Mouse (Mus musculus): Measurements from ENCODE around the gene Gm11639. TPM values are rescaled to one million over a fixed set of nuclear protein-coding genes. Genes with fewer than 3 reads are reported as not detected.

Gm11639 gene
- not detected in 2 replicates for polyA plus RNA-seq (2012; rRNA removed)

GRCm38 (mm10) chr11:104685548-104685947, at the start of gene Gm11639:
Gm11639 (plus strand) TSS chr11:104685707.
- Histone ChIP-seq H3K4me1 (ENCODE audit: control insufficient read depth, insufficient read depth, insufficient read length, low read length) (no peaks in the 10 kb centered on the region), H3K27me3 (ENCODE audit: control insufficient read depth, insufficient read depth, low read length) (no peaks in the 10 kb centered on the region), H3K36me3 (ENCODE audit: control insufficient read depth, insufficient read depth, low read length) (no peaks in the 10 kb centered on the region), H3K27ac (ENCODE audit: insufficient read depth, low read depth, low read length) (no peak within 1 kb of the TSS), H3K4me3 (ENCODE audit: low read depth, low read length) (no peak within 1 kb of the TSS)
- TF ChIP-seq CTCF (IDR thresholded peaks at IDR 0.05; ENCODE audit: extremely low read depth, insufficient read length, insufficient replicate concordance, low read depth, low read length) (no peak), POLR2A (IDR thresholded peaks at IDR 0.05; ENCODE audit: low read depth, low read length) (no peak)
- WGBS = 32% methylated on average over 23 of the region's 23 CpGs

GRCm38 (mm10) chr11:104637010-104637409, 48.5 kb upstream of the Gm11639 start:
- TF ChIP-seq POLR2A (IDR thresholded peaks at IDR 0.05; ENCODE audit: low read depth, low read length) (no peak), CTCF (IDR thresholded peaks at IDR 0.05; ENCODE audit: extremely low read depth, insufficient read length, insufficient replicate concordance, low read depth, low read length) (no peak)
- H3K4me1 ChIP-seq (ENCODE audit: control insufficient read depth, insufficient read depth, insufficient read length, low read length) = no peaks in the 10 kb centered on the region
- no peak overlapping the region for H3K4me3 ChIP-seq (ENCODE audit: low read depth, low read length)
- 80% methylated on average over 14 of the region's 14 CpGs for WGBS
- no peaks in the 10 kb centered on the region; the same call in 1 of the 2 replicates for H3K36me3 ChIP-seq (ENCODE audit: control insufficient read depth, insufficient read depth, low read length)
- no peaks in the 10 kb centered on the region for H3K27me3 ChIP-seq (ENCODE audit: control insufficient read depth, insufficient read depth, low read length)
- no peak overlapping the region for H3K27ac ChIP-seq (ENCODE audit: insufficient read depth, low read depth, low read length)

DNA sequence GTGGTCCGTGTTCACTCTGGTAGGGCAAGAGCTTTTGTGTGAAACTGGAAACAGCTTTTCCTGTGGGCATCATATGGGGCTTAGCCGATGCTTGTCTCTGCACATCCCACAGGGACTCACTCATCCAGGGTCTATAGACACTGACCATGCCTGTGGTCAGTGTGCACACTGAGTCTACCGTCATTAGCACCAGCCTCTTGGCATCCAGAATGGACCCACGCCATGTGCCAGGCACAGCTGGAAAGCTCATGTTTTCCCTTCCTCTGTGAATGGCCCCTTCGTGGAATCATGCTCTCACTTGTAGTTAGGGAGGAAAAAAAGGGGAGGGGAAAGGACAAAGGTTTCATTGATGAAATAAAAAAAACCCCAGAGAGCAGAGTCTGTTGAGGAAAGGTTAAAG, 47.5 kb upstream of the Gm11639 start:
- TF ChIP-seq CTCF (IDR thresholded peaks at IDR 0.05; ENCODE audit: extremely low read depth, insufficient read length, insufficient replicate concordance, low read depth, low read length) = no peak
- WGBS = 72% methylated on average over 5 of the region's 5 CpGs
- Histone ChIP-seq H3K4me3 (ENCODE audit: low read depth, low read length) (no peak overlapping the region), H3K36me3 (ENCODE audit: control insufficient read depth, insufficient read depth, low read length) (no peaks in the 10 kb centered on the region; the same call in 1 of the 2 replicates), H3K27me3 (ENCODE audit: control insufficient read depth, insufficient read depth, low read length) (no peaks in the 10 kb centered on the region), H3K4me1 (ENCODE audit: control insufficient read depth, insufficient read depth, insufficient read length, low read length) (no peaks in the 10 kb centered on the region), H3K27ac (ENCODE audit: insufficient read depth, low read depth, low read length) (no peak overlapping the region)

- Histone ChIP-seq H3K27me3 (ENCODE audit: control insufficient read depth, insufficient read depth, low read length) (no peaks in the 10 kb centered on the region), H3K27ac (ENCODE audit: insufficient read depth, low read depth, low read length) (no peak overlapping the region), H3K36me3 (ENCODE audit: control insufficient read depth, insufficient read depth, low read length) (no peaks in the 10 kb centered on the region; the same call in 1 of the 2 replicates), H3K4me3 (ENCODE audit: low read depth, low read length) (no peak overlapping the region), H3K4me1 (ENCODE audit: control insufficient read depth, insufficient read depth, insufficient read length, low read length) (no peaks in the 10 kb centered on the region)
- WGBS = 50% methylated on average over 2 of the region's 2 CpGs
- TF ChIP-seq CTCF (IDR thresholded peaks at IDR 0.05; ENCODE audit: extremely low read depth, insufficient read length, insufficient replicate concordance, low read depth, low read length) (no peak), POLR2A (IDR thresholded peaks at IDR 0.05; ENCODE audit: low read depth, low read length) (no peak)
These were observed 46.6 kb upstream of the Gm11639 start for GRCm38 (mm10) chr11:104638906-104639305.

DNA sequence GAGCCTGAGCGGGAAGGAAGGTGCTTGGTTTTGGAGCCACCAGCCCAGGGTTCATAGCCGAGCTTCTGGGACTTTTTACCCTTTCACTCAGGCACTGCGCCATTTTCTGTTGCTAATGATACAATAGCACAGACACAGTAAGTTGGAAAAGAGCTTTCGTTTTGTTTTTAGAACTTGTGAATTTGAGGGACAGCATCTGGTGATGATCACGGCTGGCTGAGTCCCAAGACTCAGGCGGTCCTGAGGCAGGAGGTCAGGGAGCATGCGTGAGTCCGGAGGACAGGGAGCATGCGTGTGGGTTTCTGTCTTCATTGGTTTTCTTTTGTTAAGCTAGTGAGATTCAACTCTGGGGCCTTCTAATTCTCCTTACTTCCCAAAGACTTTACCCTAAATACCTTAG, 45.9 kb upstream of the Gm11639 start:
- H3K4me1 ChIP-seq (ENCODE audit: control insufficient read depth, insufficient read depth, insufficient read length, low read length) = no peaks in the 10 kb centered on the region
- no peak overlapping the region for H3K4me3 ChIP-seq (ENCODE audit: low read depth, low read length)
- H3K36me3 ChIP-seq (ENCODE audit: control insufficient read depth, insufficient read depth, low read length) = no peaks in the 10 kb centered on the region; the same call in 1 of the 2 replicates
- H3K27me3 ChIP-seq (ENCODE audit: control insufficient read depth, insufficient read depth, low read length) = no peaks in the 10 kb centered on the region
- TF ChIP-seq CTCF (IDR thresholded peaks at IDR 0.05; ENCODE audit: extremely low read depth, insufficient read length, insufficient replicate concordance, low read depth, low read length) = no peak
- no peak for TF ChIP-seq POLR2A (IDR thresholded peaks at IDR 0.05; ENCODE audit: low read depth, low read length)
- H3K27ac ChIP-seq (ENCODE audit: insufficient read depth, low read depth, low read length) = no peak overlapping the region
- 81% methylated on average over 9 of the region's 9 CpGs for WGBS

DNA sequence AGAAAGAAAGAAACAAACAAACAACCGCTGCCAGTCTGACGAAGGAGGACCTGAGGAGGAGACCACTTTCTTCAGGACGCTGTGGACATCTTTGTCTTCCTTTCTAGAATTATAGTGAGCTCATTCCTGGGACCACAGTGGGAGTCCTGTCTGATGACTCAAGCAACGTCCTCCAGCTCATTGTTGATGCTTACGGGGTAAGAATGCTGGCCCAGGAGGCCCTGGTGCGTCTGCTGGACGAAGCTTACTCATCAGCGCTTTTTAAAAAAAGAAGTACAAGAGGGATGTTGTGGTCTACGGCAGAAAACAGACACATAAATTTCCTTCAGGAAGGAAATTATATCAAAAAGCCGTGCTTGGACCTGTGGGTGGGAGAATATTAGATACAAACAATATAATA, 44.6 kb upstream of the Gm11639 start:
- no peak overlapping the region for H3K4me3 ChIP-seq (ENCODE audit: low read depth, low read length)
- TF ChIP-seq POLR2A (IDR thresholded peaks at IDR 0.05; ENCODE audit: low read depth, low read length) (no peak), CTCF (IDR thresholded peaks at IDR 0.05; ENCODE audit: extremely low read depth, insufficient read length, insufficient replicate concordance, low read depth, low read length) (no peak)
- H3K27me3 ChIP-seq (ENCODE audit: control insufficient read depth, insufficient read depth, low read length) = no peaks in the 10 kb centered on the region
- H3K4me1 ChIP-seq (ENCODE audit: control insufficient read depth, insufficient read depth, insufficient read length, low read length) = no peaks in the 10 kb centered on the region
- WGBS = 66% methylated on average over 10 of the region's 10 CpGs
- H3K27ac ChIP-seq (ENCODE audit: insufficient read depth, low read depth, low read length) = no peak overlapping the region
- no peaks in the 10 kb centered on the region; the same call in 1 of the 2 replicates for H3K36me3 ChIP-seq (ENCODE audit: control insufficient read depth, insufficient read depth, low read length)

- no peaks in the 10 kb centered on the region; the same call in 1 of the 2 replicates for H3K4me1 ChIP-seq (ENCODE audit: control insufficient read depth, insufficient read depth, insufficient read length, low read length)
- WGBS = 77% methylated on average over 4 of the region's 4 CpGs
These were observed 42.3 kb upstream of the Gm11639 start for GRCm38 (mm10) chr11:104643236-104643635.

More at GRCm38 (mm10) chr11:104643236-104643635, 42.3 kb upstream of the Gm11639 start:
- no peak overlapping the region for H3K27ac ChIP-seq (ENCODE audit: insufficient read depth, low read depth, low read length)
- no peak overlapping the region for H3K4me3 ChIP-seq (ENCODE audit: low read depth, low read length)
- H3K27me3 ChIP-seq (ENCODE audit: control insufficient read depth, insufficient read depth, low read length) = no peaks in the 10 kb centered on the region
- no peaks in the 10 kb centered on the region; the same call in 1 of the 2 replicates for H3K36me3 ChIP-seq (ENCODE audit: control insufficient read depth, insufficient read depth, low read length)
- no peak for TF ChIP-seq POLR2A (IDR thresholded peaks at IDR 0.05; ENCODE audit: low read depth, low read length)
- TF ChIP-seq CTCF (IDR thresholded peaks at IDR 0.05; ENCODE audit: extremely low read depth, insufficient read length, insufficient replicate concordance, low read depth, low read length) = no peak
